Mouse (Mus musculus) right cerebral cortex, postnatal 25 days (tissue): ENCODE measurements at regions not wholly inside any gene's neighbourhood (a gene's known extent, or its start where the extent isn't known, plus 50 kb on each side); places are given as distances from the start of the nearest gene placed in this dataset.

Experiments
- DNase-seq: peaks from one replicate; pipeline ENCODE4 v3.0.0; 2022

DNA sequence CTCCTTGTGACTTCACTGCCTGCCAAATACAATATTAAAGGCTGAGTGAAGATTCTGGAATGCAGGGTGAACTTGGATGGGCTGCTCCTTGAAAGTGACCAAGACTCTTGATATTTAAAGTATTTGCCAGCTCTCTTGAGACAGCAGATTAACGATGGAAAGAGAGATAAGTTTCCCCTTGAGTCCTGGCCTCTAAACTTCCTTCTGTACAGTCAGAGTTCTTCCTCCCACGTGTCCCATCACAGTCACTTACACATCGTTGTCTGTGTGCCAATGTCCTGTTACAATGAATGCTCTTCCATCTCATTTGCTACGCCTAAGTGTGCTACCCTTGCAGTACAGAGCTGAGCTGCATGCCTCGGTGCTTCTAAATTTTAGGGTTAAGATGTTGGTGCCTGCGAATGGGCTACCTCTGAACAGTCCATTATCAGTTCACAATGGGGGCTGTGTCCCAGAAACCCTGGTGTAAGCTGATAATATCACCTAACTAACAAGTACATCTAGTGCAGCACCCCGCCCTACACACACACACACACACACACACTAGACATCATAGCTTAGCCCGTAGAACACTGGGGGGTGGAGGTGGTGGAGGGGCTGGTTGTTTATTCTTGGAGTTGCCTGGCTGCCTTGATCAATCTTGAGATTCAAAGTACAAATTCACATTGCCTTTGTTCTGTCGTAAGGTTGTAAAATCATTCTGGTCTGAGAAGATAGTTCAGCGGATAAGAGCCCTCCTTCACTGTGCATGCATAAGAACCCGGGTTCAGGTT lies 207.9 kb upstream of the Pgrmc2 start:
- no peak for DNase-seq

DNA sequence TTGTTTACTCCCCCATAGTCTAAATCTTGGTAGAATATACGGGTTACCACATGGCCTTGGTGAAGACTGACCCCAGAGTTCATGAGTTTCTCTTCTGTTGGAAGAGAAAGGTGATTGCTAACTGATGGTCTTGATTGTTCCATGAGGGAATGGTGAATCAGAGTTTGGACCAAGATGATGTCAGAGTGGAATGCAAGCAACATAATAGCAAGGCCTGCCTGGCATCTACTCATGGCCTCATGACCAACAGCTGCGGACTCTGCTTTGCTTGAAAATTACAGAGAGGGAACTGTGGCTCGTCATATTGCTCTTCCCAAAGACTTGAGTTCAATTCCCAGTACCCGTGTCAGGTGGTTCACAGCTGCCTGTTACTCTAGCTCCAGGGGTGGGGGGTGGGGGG lies 205.9 kb upstream of the Pgrmc2 start:
- DNase-seq: no peak

DNA sequence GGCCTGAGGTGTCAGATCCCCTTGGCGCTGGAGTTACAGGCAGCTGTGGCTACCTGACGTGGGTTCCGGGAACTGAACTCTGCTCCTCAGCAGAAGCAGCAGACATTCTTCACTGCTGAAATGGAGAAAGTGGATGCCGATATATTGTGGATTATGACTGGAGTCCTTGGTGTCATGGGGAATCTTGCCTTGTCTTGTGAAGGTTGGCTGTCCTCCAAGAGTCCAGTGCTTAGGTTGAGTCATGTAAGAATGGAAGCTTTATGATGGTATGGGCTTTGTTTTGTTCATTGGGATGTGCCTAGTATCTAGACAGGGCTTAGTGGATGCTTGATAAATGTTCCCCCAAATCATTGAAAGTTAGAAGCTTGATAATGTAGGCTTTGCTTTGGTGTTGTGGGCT lies 205.2 kb upstream of the Pgrmc2 start:
- no peak for DNase-seq

DNA sequence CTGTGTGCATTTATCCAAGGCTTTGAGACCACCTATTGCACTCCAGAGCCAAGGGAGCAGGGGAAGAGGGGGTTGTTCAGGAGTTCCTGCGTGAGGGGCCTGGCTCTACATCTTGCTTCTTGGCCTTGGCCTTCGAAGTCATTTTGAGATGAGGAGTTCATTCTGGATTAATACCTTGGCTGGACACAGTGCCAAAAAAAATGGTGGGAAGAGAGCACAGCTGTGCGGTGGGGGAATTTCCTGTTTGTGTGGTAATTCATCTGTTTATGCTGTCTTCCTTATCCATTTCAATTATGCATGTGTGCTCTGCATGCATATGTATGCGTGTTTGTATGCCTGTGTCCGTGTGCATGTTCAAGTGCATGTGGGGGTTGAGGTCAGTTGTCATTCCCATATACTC lies 202.5 kb upstream of the Pgrmc2 start:
- no peak for DNase-seq

DNA sequence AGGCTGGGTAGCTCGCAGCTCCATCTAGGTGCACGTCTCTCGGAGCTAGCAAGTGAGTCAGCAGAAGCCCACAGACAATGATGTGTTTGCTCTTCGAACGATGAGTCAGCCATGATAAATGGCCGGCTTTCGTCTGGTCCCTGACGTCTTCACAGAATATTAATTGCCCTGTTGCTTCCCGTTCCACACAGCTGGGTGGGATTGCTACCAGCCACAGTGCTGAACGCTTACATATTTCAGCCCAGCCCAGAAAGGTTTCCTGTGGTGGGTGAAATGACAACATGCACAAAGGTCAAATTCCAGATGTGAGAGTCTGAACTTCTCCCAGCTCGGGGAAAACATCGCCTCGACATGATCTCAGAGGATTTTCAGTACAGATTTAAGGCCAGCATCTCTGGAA lies 202.1 kb upstream of the Pgrmc2 start:
- DNase-seq: peak; percentile 18

DNA sequence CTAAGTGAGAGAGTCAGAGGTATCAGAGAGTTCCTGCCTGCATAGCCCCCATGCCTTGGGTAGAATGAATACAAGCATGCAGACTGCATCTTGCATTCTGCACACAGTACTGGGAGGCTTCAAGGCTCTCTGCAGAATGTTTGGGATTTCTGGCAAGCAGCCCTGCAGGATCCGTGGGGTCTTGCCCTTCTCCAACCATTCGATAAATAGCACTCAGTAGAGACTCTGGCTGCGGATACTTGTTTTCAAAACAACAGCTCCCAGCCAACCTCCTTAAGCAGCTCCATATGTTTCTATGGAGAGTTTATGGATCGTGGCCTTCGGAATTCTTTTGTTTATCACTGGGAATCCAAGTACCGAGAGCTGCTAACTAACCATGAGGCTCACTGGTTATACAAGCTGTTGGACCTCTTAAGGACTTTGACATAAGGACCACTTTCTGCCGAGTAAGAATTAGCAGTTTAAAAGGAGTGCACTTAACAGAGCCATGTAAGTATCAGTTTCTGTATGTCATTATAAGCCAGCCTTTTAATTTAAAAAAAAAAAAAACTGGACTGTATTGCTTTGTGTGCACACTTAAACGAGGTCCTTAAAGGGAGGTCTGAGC lies 199.7 kb upstream of the Pgrmc2 start:
- no peak for DNase-seq

DNA sequence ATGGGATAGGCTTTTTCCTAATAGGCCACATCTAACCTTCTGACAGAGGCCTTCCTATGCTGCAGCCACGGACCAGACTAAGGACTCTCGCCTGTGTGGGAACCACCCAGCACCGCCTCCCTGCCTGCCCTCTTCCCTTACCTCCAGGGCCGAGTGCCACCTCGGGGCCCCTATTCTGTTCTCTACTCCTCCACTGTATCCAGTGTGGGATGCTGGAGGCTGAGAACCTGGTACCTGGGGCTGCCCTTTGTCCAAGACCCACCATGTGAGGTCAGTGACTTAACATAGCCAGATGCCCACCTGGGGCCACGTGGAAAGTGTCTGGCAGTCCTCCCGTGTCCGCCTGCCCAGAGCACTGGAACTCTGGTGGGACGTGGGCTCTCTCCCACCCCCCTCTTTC lies 193.2 kb upstream of the Pgrmc2 start:
- DNase-seq: no peak

DNA sequence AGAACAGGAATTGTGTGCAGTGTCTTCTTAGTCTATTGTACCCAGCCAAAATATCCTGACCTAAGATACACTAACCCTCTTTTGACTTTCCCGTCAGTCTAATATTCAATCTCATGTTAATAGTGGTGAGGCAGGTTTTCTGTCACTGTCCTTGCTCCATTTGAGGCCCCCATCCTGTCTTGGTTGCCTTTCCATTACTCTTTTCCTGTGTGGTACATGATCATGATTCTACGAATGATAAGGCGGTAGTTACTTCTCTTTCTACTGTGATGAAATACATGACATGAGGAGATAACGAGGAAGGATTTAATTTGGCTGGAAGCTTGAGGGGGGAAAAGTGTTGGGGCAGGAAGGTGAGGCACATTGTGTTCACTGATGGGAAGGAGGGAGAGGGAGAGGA lies 185.7 kb upstream of the Pgrmc2 start:
- no peak for DNase-seq

DNA sequence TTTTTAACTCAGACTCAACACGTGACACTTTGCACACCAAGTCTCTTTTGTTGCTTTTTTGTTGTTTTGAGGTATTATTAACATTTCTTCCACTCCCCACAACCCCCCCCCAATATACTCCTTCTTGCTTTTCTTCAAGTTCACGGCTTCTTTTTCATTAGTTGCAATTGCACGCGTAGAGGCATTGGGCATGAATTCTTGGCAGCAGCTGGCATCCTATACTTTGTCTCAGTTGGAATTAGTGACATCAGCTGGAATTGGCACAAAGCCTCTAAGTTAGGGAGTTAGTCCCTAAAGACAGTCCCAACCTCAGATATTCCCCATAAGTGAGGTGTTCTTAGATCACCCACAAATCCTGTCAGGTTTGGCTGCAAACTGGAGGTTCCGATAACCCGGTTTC lies 183.4 kb upstream of the Pgrmc2 start:
- DNase-seq: no peak

DNA sequence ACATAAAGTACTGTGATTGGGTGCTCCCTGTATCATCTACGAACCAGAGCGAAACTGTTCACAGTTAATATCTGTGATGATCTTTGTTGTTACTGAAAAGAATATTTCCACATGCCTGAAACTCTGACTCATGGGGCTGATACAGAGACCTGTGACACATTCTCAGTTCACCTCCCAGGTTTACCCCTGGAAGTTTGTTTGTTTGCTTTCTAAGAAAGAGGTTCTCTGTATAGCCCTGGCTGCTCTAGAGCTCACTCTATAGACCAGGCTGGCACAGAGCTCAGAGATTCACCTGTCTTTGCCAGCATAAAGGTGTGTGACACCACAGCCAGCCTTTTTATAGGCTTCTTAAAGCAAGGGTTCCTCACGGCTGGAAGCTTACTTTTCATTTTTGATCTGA lies 182.6 kb upstream of the Pgrmc2 start:
- no peak for DNase-seq

DNA sequence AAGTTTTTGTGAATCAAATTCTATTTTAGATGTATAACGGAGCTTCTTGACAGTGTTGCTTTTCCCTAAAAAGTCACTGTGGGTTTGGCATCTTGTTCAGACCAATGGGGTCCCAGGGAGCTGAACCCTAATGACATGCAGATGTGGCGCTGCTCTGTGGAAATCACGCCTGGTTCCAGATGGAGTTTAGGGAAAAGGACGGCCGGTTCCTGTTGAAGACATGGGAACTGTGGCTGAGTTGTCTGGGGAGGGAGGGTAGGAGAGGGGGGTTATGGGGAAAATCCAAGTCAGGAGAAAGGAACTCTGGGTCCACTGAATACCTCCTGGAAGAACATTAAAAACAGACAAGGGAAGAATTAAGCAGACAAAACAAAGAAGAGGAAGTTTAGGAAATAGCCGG lies 175.4 kb upstream of the Pgrmc2 start:
- no peak for DNase-seq

DNA sequence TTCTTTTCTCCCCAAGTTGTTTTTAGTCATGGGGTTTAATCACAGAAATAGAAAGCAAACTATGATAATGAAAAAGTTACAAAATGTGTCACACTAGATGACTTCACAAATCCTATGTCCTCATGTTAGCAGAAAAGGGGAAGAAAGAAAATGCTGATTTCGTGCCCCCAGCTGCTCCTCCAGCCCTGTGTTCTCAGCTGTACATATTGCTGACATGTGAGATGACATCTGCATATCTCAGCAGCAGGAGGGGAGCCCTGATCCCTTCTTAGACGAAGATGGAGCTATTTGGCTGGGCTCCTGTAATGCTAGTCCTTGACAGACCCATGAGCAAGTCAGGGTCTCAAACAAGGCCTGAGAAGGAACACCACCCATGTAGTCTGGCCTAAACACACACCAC lies 162.1 kb upstream of the Pgrmc2 start:
- DNase-seq: no peak

DNA sequence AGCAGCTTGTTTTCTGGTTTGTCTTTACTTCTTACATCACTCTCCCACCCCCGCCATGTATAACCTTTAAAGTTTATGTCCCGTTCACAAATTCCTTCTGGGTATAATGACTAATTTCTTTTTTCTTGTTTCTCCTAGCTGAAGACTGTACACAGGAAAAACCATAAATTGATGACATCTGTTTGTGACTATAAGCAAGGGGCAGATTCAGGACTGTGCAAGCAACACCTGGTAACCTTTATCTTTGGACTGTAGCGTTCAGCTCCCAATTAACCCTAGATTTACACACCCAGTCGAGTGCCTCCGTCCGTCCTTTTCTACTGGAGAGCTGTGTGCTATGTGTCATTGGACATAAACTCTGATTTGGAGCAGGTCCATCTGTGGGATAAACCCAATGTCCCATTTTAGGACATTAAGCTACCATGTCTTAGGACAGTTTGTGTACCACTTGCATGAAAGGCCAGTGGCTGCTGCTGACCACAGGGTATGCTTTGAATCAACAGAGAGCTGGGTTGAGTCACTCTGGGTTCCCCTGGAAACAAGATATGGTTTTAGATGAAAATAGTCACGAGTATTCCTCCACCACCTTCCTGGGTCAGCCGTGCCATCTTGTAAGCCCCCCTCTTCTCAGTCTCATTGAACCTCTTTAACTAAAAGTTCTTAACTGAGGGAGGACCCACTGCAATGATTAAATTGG lies 159.2 kb upstream of the Pgrmc2 start:
- DNase-seq: no peak

DNA sequence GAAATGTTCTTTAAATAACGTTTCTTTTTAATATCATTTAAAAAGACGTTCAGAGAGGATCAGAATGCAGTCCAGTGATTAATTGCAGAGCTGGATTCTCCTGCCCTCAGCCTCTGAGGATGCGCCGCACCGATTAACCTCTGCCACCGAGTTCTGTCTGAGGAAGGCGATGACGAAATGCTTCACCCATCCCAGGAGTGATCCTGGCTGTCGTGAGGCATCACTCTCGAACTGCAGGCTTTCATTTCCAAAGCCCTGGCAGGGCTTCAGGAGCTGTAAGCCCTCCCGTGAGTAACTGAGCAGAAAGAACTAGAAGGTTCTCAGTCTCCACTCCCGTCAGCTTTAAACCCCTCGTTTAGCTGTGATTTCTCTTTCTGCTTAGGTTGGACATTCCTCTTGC lies 157.0 kb upstream of the Pgrmc2 start:
- DNase-seq: no peak

DNA sequence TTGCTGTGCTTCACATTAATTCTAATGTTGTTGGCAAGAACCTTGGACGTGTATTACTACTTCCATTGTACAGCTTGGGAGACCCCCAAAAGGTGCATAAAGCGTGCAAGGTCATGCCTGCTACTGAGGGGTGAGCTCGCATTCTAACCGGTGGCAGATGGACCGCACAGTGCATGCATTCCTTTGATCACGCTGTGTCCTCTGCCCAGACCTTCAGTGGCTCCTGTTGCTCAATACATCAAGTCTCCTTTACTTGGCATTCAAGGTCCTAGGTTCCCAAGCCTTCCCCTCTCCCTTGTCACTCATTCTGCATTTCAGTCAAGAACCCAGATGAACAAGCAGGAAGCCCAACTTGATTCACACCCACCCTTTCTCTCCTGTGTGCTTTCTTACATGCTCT lies 156.4 kb upstream of the Pgrmc2 start:
- DNase-seq: no peak

DNA sequence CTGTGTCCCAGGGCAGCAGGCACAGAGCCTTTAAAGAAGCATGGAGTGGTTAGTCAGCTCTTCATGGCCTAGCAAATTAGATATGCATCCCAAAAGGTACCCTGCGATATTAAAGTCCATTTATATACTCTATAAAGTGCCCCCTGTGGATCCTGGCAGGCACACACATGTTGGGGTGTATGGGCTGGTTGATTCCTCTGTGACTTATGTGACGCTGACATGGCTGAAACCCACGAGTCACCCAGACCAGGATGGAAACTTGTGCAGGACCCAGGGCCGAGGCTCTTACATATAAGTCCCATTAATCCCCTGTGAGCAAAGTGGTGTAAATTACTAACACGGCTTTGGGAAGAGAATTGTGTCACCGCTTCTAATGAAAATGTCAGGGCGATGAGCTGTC lies 155.2 kb upstream of the Pgrmc2 start:
- DNase-seq: no peak

DNA sequence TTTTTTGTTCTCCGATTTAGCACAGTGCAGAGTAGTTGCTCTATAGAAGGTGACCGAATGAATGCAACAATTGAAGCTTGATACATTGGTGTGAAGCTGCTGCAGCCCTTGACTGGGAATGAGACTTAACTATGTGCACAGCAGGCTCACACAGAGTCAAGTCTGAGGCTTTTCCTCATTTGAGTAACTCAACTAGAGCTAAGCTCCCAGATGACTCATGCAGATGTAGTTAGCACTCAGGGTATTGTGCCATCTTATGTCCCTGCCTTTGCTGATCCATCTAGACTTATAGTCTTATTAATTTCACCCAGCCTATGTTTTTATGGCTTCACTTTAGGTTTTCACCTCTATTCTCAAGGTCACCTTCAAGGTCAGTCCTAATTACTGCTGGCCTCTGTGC lies 152.8 kb upstream of the Pgrmc2 start:
- DNase-seq: no peak

DNA sequence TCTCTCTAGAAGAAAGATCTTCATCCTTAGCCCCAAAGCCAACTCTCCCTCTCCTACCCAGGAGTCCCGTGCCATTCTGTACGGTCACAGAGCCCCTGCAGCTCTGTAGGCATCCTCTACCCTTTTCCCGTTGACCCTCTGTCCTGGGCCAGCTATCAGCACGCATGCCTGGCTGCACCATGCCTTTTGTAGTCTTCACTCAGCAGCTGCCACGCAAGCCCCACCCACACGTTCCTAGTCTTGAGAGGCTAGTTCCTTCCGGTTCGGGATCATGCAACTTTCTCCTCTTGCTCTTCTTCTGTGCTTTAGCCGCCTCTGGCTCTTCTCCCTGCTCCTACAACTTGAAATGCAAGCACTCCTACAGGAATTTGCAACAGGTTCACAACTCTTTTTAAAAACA lies 152.1 kb upstream of the Pgrmc2 start:
- no peak for DNase-seq

DNA sequence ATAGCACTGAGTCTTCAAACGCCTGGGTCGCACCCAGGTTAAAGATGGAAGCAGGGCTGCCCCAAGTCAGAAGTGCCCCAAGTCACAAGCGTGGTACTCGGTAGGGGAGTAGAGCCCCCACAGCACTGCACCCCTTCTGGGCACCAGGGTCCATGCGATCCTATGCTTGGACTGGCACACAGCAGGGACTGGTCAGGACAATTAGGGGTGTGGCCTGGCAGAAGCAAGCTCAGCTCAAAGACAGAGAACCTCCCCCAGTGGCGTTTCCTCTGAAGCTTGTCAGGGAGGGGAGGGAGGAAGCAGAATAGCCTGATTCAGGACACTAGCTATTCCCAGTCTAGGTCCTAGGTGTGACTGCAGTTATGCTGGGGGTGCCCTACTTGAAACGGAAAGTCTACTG lies 151.3 kb upstream of the Pgrmc2 start:
- no peak for DNase-seq

DNA sequence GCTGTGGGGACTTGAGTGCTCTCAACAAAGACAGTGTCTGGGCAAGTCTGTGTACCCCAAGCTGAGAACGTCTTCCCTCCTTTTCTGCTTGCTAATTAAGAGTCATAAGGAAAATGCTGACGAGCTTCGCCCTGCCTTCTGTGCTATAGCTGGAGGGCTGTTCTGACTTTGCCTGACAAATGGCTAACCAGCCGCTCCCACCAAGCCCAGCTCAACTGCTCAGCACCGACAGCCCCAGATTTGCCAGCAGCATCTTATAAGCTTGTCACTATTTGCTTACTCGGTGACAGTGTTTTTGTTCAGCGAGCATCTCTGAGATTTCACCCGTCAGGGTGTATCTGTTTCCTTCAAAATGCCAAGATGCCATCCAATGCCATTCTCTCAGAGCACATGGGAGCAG lies 150.6 kb upstream of the Pgrmc2 start:
- no peak for DNase-seq

DNA sequence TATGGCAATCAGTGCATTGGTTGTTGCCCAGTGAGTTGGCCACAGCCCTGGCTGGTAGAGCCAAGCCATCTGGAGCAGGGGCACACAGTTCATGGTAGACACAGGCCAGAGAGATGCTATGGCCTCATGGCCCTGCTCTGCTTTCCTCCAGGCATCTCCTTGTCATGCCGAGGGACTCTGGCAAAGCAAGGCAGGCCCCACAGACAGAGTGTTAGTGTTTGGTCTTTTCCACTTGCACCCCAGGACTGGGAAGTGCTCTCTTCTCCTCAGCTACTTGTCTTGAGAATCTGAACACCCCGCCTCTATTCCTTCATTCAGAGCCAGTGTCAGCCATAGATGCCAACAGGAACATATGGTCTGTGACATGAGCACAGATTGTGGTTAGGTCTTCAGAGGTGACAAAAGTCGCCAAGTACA lies 148.1 kb upstream of the Pgrmc2 start:
- no peak for DNase-seq

DNA sequence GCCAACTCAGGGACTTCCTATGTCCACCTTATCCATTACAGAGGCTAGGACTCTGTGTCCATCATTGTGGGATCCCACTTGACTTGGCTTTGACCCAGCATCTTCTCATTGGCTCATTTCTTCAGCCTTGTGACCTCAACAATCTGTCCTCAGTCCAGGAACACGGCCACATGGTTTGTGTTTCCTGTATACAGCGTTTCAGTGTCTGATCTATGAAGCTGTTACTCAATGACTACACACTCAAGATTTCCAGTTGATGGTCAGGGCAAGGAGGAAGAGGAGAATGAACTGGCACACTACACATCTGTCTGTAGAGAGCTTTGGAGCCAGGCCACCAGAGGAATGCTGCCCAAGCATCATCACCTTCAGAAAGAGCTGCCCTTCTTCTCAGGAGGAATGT lies 146.6 kb upstream of the Pgrmc2 start:
- DNase-seq: no peak

DNA sequence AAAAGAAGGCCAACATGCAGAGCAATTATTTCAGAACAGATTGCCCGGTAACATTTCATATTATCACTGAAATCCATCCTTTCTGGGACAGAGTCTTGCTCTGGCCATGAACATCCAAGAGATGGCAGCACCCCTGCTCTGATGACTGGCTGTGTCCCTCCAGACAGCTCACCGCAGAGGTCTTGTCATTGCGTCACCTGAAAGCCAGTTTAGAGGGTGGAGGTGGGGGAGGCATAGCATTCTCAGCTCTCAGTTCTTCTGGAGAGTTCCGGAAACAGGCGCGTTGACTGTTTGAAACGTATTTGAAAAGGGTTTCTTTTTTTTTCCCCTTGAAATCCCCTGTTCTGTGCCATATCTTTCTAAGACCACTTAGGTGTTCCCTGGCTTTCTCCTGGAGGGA lies 145.7 kb upstream of the Pgrmc2 start:
- DNase-seq: peak; percentile 39

DNA sequence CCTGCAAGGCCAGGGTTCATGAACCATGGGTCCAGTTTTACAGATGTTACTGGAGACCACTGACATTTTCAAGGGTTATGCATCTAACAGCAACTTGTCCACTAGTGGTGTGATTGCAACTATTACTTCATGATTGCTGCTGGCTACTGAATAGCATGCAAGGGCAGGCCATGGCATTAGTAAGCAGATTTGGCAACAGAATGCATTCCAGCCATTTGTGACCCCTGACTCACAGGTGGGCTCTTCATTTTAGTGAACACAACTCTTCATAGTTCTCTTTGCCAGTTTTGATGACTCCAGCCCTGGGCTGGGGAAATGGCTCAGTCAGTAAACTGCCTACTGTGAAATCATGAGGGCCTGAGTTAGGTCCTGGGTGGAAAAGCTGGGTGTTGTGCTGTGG lies 137.9 kb upstream of the Pgrmc2 start:
- no peak for DNase-seq

DNA sequence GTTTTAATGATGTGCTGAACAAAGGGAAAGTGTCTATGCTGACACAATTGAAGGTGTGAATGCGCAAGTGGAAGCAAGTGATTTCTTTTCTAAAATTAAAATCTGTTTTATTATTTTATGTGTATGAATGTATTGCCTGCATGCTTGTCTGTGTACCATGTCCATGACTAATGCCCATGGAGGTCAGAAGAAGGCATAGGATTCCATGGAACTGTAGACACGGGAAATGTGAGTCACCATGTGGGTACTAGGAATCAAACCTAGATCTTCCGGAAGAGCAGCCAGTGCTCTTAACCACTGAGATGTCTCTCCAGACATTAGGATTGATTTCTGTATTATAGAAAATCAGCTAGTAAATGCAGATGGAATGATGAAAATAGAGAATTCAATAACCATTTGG lies 134.9 kb upstream of the Pgrmc2 start:
- DNase-seq: no peak
